In genomic region chr13:53473991-53474390, GRCm38 (mm10) we compare ENCODE assay signal across 21 mouse cellular contexts. TPM values are rescaled to one million over a fixed set of nuclear protein-coding genes. Genes with fewer than 3 reads are reported as not detected.
"Had no signal": no experiment of that assay in that cellular context is flagged by ENCODE, and none has a peak within 500 bp of the region (broad histone marks: within the 10 kb centered on the region; RNA-seq: fewer than 3 reads in every experiment).

No protein-coding gene starts in this region.

- H3K4me2 ChIP-seq: liver, embryonic 13.5 days; midbrain, embryonic 12.5 days; neural tube, embryonic 12.5 days had no signal

- H3K27ac ChIP-seq: liver, embryonic 13.5 days; midbrain, embryonic 12.5 days; neural tube, embryonic 12.5 days had no signal

- H3K36me3 ChIP-seq: liver, embryonic 13.5 days; midbrain, embryonic 12.5 days; neural tube, embryonic 12.5 days had no signal

- DNase-seq: kidney, adult 18-20 months; kidney, adult 9 months; kidney, postnatal 14 days; kidney, postnatal 4 days; left cerebral cortex, postnatal 4 days; liver, embryonic 13.5 days; lung, adult 2 months; lung, postnatal 14 days; lung, postnatal 4 days; right cerebral cortex, postnatal 25 days; thymus, adult 18-20 months; thymus, postnatal 14 days; thymus, postnatal 4 days had no signal

- ATAC-seq: midbrain, embryonic 16.5 days had no signal

- H3K4me1 ChIP-seq: liver, embryonic 13.5 days had no signal

- H3K9ac ChIP-seq: liver, embryonic 13.5 days; midbrain, embryonic 12.5 days; neural tube, embryonic 12.5 days had no signal

- H3K9me3 ChIP-seq: liver, embryonic 13.5 days; midbrain, embryonic 12.5 days; neural tube, embryonic 12.5 days had no signal

- H3K4me3 ChIP-seq: liver, embryonic 13.5 days; midbrain, embryonic 12.5 days; myocyte; neural tube, embryonic 12.5 days had no signal

RNA-seq across cellular contexts. Expression of gene Msx2, which starts 1.1 kb away (rescaled TPM):
- polyA plus RNA-seq: liver, adult 2 months; liver, embryonic 16.5 days; lung, adult 2 months; small intestine, adult 2 months; spleen, adult 2 months had no signal
